Mouse (Mus musculus) C2C12 (cell line): ENCODE measurements around the gene Dnase1l1.

ENCODE experiments used
- CEBPB ChIP-seq: IDR thresholded peaks from one replicate; pipeline ENCODE4 v1.6.1; 2011; ENCODE audit warnings: low read depth, mild to moderate bottlenecking, control low read depth, moderate library complexity
- CTCF ChIP-seq: IDR thresholded peaks from one replicate; pipeline ENCODE4 v1.5.1; 2011; ENCODE audit not compliant: control insufficient read depth, insufficient read depth, insufficient read length
- FOSL1 ChIP-seq: IDR thresholded peaks from one replicate; pipeline ENCODE4 v1.8.0; 2011; ENCODE audit warnings: mild to moderate bottlenecking, low read length; ENCODE audit not compliant: poor library complexity, insufficient read depth, severe bottlenecking
- USF1 ChIP-seq: IDR thresholded peaks from one replicate; pipeline ENCODE4 v1.6.1; 2011; ENCODE audit warnings: low read depth, mild to moderate bottlenecking, control low read depth, moderate library complexity

DNA sequence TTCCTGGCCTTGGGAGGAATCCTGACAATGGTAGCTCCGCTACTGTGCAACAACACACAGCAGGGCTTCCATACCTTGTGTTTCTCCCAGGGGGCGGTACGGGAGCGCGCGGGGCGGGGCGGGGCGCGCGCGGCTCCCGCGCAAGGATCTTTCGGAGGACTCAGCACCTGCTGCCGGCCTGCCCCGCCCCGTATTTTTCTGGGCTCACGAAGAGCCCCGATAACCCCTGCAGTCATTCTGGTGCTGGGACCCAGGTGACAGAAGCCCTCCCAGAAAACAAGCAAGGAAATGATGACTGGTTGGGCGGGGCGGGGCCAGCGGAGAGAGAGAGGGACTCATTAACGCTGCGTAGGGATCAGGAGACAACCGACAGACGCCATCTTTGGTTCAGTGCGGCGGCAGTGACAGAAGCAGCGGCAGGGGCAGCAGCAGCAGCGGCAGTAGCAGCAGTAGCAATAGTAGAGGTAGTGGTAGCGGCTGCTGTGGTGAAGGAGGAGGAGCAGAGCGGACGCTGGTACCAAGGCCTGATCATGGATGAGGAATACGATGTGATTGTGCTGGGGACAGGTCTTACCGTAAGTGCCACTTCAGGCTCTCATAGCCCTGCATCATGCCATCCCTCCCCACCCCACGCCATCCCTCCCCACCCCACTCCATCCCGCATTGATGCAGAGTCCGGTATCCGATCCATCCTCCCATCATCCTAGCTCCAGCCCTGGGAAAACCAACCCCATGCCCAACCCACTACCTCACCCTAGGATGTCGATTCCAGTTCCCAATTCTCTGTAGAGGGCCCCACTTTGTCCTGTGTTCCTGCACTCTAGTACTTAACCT, 22.9 kb upstream of the Dnase1l1 start, which contains the start of gene Gdi1:
- no peak for TF ChIP-seq CTCF
- no peak for TF ChIP-seq USF1
- TF ChIP-seq FOSL1: no peak
- no peak for TF ChIP-seq CEBPB
